9 mouse cellular contexts compared by ENCODE assay signal in genomic region chr2:72529358-72530319, GRCm38 (mm10). TPM values are rescaled to one million over a fixed set of nuclear protein-coding genes. Genes with fewer than 3 reads are reported as not detected.
DNase-seq lines count a peak whose midpoint lies in the region; ATAC-seq lines count a peak whose summit lies in the region.
"Had no signal": no experiment of that assay in that cellular context is flagged by ENCODE, and none has a peak within 500 bp of the region (broad histone marks: within the 10 kb centered on the region; RNA-seq: fewer than 3 reads in every experiment).

No protein-coding gene starts in this region.

- ATAC-seq in forebrain, embryonic 16.5 days, result peak; percentile 81
- ATAC-seq in liver, embryonic 11.5 days (replicated peaks; ENCODE audit: low FRiP score), result no peak

- no peaks in the 10 kb centered on the region for H3K9me3 ChIP-seq in heart, embryonic 10.5 days
- no peaks in the 10 kb centered on the region; the same call in 1 of the 2 replicates for H3K9me3 ChIP-seq in forebrain, embryonic 16.5 days (ENCODE audit: control insufficient read depth, low read length)
- H3K9me3 ChIP-seq in liver, embryonic 11.5 days (ENCODE audit: control insufficient read depth, low read length), result no peaks in the 10 kb centered on the region
- H3K9me3 ChIP-seq: liver, embryonic 15.5 days had no signal

- 50% methylated on average over 25 of the region's 25 CpGs for WGBS in heart, embryonic 10.5 days
- WGBS in forebrain, embryonic 16.5 days, result 7% methylated on average over 25 of the region's 25 CpGs
- WGBS in liver, embryonic 11.5 days, result 54% methylated on average over 25 of the region's 25 CpGs

- H3K9ac ChIP-seq in forebrain, embryonic 16.5 days (replicated peaks; ENCODE audit: low read depth, low read length), result peak overlapping the region; percentile 55
- H3K9ac ChIP-seq in liver, embryonic 11.5 days (ENCODE audit: low read depth, low read length), result no peak overlapping the region
- H3K9ac ChIP-seq: liver, embryonic 15.5 days had no signal

- H3K36me3 ChIP-seq in heart, embryonic 10.5 days, result no peaks in the 10 kb centered on the region
- no peaks in the 10 kb centered on the region for H3K36me3 ChIP-seq in forebrain, embryonic 16.5 days (ENCODE audit: control insufficient read depth, insufficient read depth)
- no peaks in the 10 kb centered on the region for H3K36me3 ChIP-seq in liver, embryonic 11.5 days (ENCODE audit: control insufficient read depth, insufficient read depth, low read length)
- H3K36me3 ChIP-seq: liver, embryonic 15.5 days had no signal

- intact Hi-C loops in heart, postnatal 25 days (cut with DNase I), result no loop called here

- peaks cover 16% of the 10 kb centered on the region for H3K27me3 ChIP-seq in heart, embryonic 10.5 days (ENCODE audit: insufficient read depth, poor library complexity, severe bottlenecking)
- no peaks in the 10 kb centered on the region for H3K27me3 ChIP-seq in forebrain, embryonic 16.5 days (replicated peaks; ENCODE audit: control insufficient read depth, insufficient read depth, low read length)
- H3K27me3 ChIP-seq in liver, embryonic 11.5 days (replicated peaks; ENCODE audit: control insufficient read depth, insufficient read depth, low read length), result peaks cover 2% of the 10 kb centered on the region; the same call in 1 of the 2 replicates

- peak overlapping the region; percentile 54 for H3K4me2 ChIP-seq in forebrain, embryonic 16.5 days (ENCODE audit: low read length)
- no peak overlapping the region for H3K4me2 ChIP-seq in liver, embryonic 11.5 days
- H3K4me2 ChIP-seq: liver, embryonic 15.5 days had no signal

- H3K4me3 ChIP-seq in heart, embryonic 10.5 days, result peak overlapping the region; percentile 27; the same call in 1 of the 2 replicates
- peak overlapping the region; percentile 31 for H3K4me3 ChIP-seq in forebrain, embryonic 16.5 days (replicated peaks; ENCODE audit: low read length)
- no peak overlapping the region for H3K4me3 ChIP-seq in liver, embryonic 11.5 days (ENCODE audit: low read depth, low read length)
- H3K4me3 ChIP-seq: liver, embryonic 15.5 days had no signal

- 0 out of 2 replicates have a peak, but pooled peaks cover 9% of the 10 kb centered on the region for H3K4me1 ChIP-seq in heart, embryonic 10.5 days
- peaks cover 14% of the 10 kb centered on the region for H3K4me1 ChIP-seq in forebrain, embryonic 16.5 days (replicated peaks; ENCODE audit: control insufficient read depth, insufficient read depth, low read length)
- H3K4me1 ChIP-seq in liver, embryonic 11.5 days (replicated peaks; ENCODE audit: control insufficient read depth, insufficient read depth, low read length), result no peaks in the 10 kb centered on the region
- H3K4me1 ChIP-seq: liver, embryonic 15.5 days had no signal

- no peak overlapping the region for H3K27ac ChIP-seq in heart, embryonic 10.5 days
- H3K27ac ChIP-seq in forebrain, embryonic 16.5 days (ENCODE audit: low read length), result peak overlapping the region; percentile 79
- no peak overlapping the region for H3K27ac ChIP-seq in liver, embryonic 11.5 days (ENCODE audit: low read depth, low read length)
- H3K27ac ChIP-seq: liver, embryonic 15.5 days had no signal

- no peak for DNase-seq in heart, embryonic 10.5 days (ENCODE audit: low spot score)
- no peak for DNase-seq in heart, postnatal 25 days (ENCODE audit: low spot score)
- peak; percentile 20 for DNase-seq in cerebellum, adult 11-12 months
- DNase-seq in left cerebral cortex, adult 8-10 months (ENCODE audit: low spot score in 2 of 2), result peak; percentile 26 to 28
- peak; percentile 41 to 44 for DNase-seq in right cerebral cortex, adult 2 months (ENCODE audit: low spot score in 2 of 2)
- no peak for DNase-seq in lung, postnatal 4 days
- no peak for DNase-seq in liver, embryonic 11.5 days (ENCODE audit: low spot score)

RNA-seq across cellular contexts. Expression of gene Cdca7, which starts 53.7 kb away (rescaled TPM):
- polyA plus RNA-seq in heart, embryonic 10.5 days (2016; fragmentation: Nextera tagmentation; extraction: Ambion mirVana), result 72.0 and 119 TPM in 2 replicates
- 1 to 10 TPM; 1.4 to 1.6 TPM for total RNA-seq in heart, postnatal 25 days (2021)
- 98.8 and 109 TPM in 2 replicates for polyA plus RNA-seq in forebrain, embryonic 16.5 days (2015; fragmentation: Nextera tagmentation; extraction: Ambion mirVana)
- 1 to 10 TPM; 5.7 to 6.9 (median 6.3) TPM for total RNA-seq in left cerebral cortex, adult 8-10 months (2022)
- 156 and 165 TPM in 2 replicates for polyA plus RNA-seq in liver, embryonic 11.5 days (2014; fragmentation: Nextera tagmentation; extraction: Ambion mirVana)

Comparison
In these comparisons a context has a peak if more than half of its experiments do, and no peak if none do; other contexts are left out.
1. DNase-seq: peak in cerebellum, adult 11-12 months (single experiment), left cerebral cortex, adult 8-10 months (2 of 2) and right cerebral cortex, adult 2 months (2 of 2); none in heart, embryonic 10.5 days (single experiment), heart, postnatal 25 days (single experiment), lung, postnatal 4 days (0 of 2) and liver, embryonic 11.5 days (single experiment).